Mouse (Mus musculus) small intestine, adult 2 months (tissue): ENCODE results near the gene Smtnl1. TPM values are rescaled to one million over a fixed set of nuclear protein-coding genes. Genes with fewer than 3 reads are reported as not detected.
A peak's percentile ranks its signal among the peaks of the same experiment; 100 is the strongest.

Source experiments
- H3K27ac ChIP-seq: fragments of 200-500 bp; 2 replicates; pipeline ENCODE4 v1.5.1; 2012; ENCODE audit warnings: low read depth, low read length, control low read depth, inconsistent platforms; ENCODE audit not compliant: insufficient read depth
- H3K27me3 ChIP-seq: fragments of 200-500 bp; 2 replicates; pipeline ENCODE4 v1.6.1; 2012; ENCODE audit warnings: mild to moderate bottlenecking, moderate library complexity, low read length, inconsistent platforms; ENCODE audit not compliant: control insufficient read depth, insufficient read depth
- H3K36me3 ChIP-seq: fragments of 200-500 bp; 2 replicates; pipeline ENCODE4 v1.6.1; 2012; ENCODE audit warnings: mild to moderate bottlenecking, low read length, control low read depth, inconsistent platforms; ENCODE audit not compliant: control insufficient read depth, insufficient read depth
- H3K4me1 ChIP-seq: fragments of 200-500 bp; 2 replicates; pipeline ENCODE4 v1.6.1; 2012; ENCODE audit warnings: low read length, inconsistent platforms, mixed read lengths; ENCODE audit not compliant: control insufficient read depth, insufficient read depth, insufficient read length
- H3K4me3 ChIP-seq: fragments of 200-500 bp; 2 replicates; pipeline ENCODE4 v1.5.1; 2012; ENCODE audit warnings: low read depth, mild to moderate bottlenecking, control low read depth, inconsistent platforms, low read length, moderate library complexity
- CTCF ChIP-seq: fragments of 200-500 bp; IDR thresholded peaks from 2 replicates; pipeline ENCODE4 v1.5.1; 2012; ENCODE audit warnings: low read depth, mild to moderate bottlenecking, control low read depth, inconsistent platforms, low read length, moderate library complexity, mixed read lengths; ENCODE audit not compliant: insufficient replicate concordance, insufficient read length; ENCODE audit errors: extremely low read depth
- POLR2A ChIP-seq: fragments of 200-500 bp; IDR thresholded peaks from 2 replicates; pipeline ENCODE4 v1.6.1; 2012; ENCODE audit warnings: low read depth, mild to moderate bottlenecking, control low read depth, inconsistent platforms, low read length, moderate library complexity
- WGBS: fragments of 180-500 bp; shearing (Covaris S2); methylation state at CpG from one replicate; pipeline ENCODE4 v1.1.7; 2018; 5-methylcytosine and 5-hydroxymethylcytosine counted together
- polyA plus RNA-seq: library from polyadenylated mRNA; depleted of rRNA; stranded (reverse); fragments of >200 nt; gene quantifications from 2 replicates; pipeline ENCODE4 v1.2.3, GENCODE M21; 2012; rRNA removed

The Smtnl1 gene
- polyA plus RNA-seq, 1 experiment: 0.06 TPM

GRCm38 (mm10) chr2:84761840-84762239 lies 60.6 kb downstream of the Smtnl1 start:
- Histone ChIP-seq H3K27me3 (no peaks in the 10 kb centered on the region), H3K4me3 (no peak overlapping the region), H3K36me3 (no peaks in the 10 kb centered on the region), H3K27ac (peak overlapping the region; percentile 53; the same call in 1 of the 2 replicates), H3K4me1 (peaks cover 9% of the 10 kb centered on the region; the same call in 1 of the 2 replicates)
- 47% methylated on average over 1 of the region's 1 CpGs for WGBS
- TF ChIP-seq POLR2A: no peak
- no peak for TF ChIP-seq CTCF

- H3K4me1 ChIP-seq: peaks cover 12% of the 10 kb centered on the region; the same call in 1 of the 2 replicates
- no peaks in the 10 kb centered on the region for H3K27me3 ChIP-seq
- no peaks in the 10 kb centered on the region for H3K36me3 ChIP-seq
- H3K4me3 ChIP-seq: no peak overlapping the region
- TF ChIP-seq POLR2A: no peak
- no peak for TF ChIP-seq CTCF
- no peak overlapping the region for H3K27ac ChIP-seq
- 67% methylated on average over 3 of the region's 3 CpGs for WGBS
These were observed 61.1 kb downstream of the Smtnl1 start for GRCm38 (mm10) chr2:84761309-84761708.

Other genes starting within 250 kb of the Smtnl1 start
- 29.0 and 80.2 TPM in 2 replicates for gene Ctnnd1, start 171.9 kb downstream of the Smtnl1 start, polyA plus RNA-seq
- not detected in 2 replicates for gene Btbd18, start 163.6 kb downstream of the Smtnl1 start, polyA plus RNA-seq
- 42.8 and 47.3 TPM in 2 replicates for gene Selenoh, start 151.9 kb downstream of the Smtnl1 start, polyA plus RNA-seq
- gene Gm28635, start 144.6 kb downstream of the Smtnl1 start, polyA plus RNA-seq: not detected in 2 replicates
- 2.7 and 5.1 TPM in 2 replicates for gene Med19, start 144.2 kb downstream of the Smtnl1 start, polyA plus RNA-seq
- 15.5 and 17.4 TPM in 2 replicates for gene Tmx2, start 143.5 kb downstream of the Smtnl1 start, polyA plus RNA-seq
- gene Zdhhc5, start 107.5 kb downstream of the Smtnl1 start, polyA plus RNA-seq: 23.2 and 46.1 TPM in 2 replicates
- gene Clp1, start 95.3 kb downstream of the Smtnl1 start, polyA plus RNA-seq: 4.3 and 11.4 TPM in 2 replicates
- 0.57 and 2.4 TPM in 2 replicates for gene Ypel4, start 88.6 kb downstream of the Smtnl1 start, polyA plus RNA-seq
- 0.18 and 0.25 TPM in 2 replicates for gene Gm19426, start 79.0 kb downstream of the Smtnl1 start, polyA plus RNA-seq
- gene Serping1, start 47.2 kb downstream of the Smtnl1 start, polyA plus RNA-seq: 66.5 and 97.6 TPM in 2 replicates
- gene Ube2l6, start 23.8 kb downstream of the Smtnl1 start, polyA plus RNA-seq: 28.6 and 85.7 TPM in 2 replicates
- 28.6 and 32.0 TPM in 2 replicates for gene Timm10, start 4.3 kb upstream of the Smtnl1 start, polyA plus RNA-seq
- gene Slc43a1, start 16.2 kb upstream of the Smtnl1 start, polyA plus RNA-seq: 1.8 and 4.4 TPM in 2 replicates
- 4.8 and 11.8 TPM in 2 replicates for gene Rtn4rl2, start 64.1 kb upstream of the Smtnl1 start, polyA plus RNA-seq
- gene Slc43a3, start 113.9 kb upstream of the Smtnl1 start, polyA plus RNA-seq: 14.4 and 31.1 TPM in 2 replicates
- 0.49 and 1.1 TPM in 2 replicates for gene Prg2, start 157.8 kb upstream of the Smtnl1 start, polyA plus RNA-seq
- not detected in 2 replicates for gene Prg3, start 165.6 kb upstream of the Smtnl1 start, polyA plus RNA-seq
- 27.0 and 47.2 TPM in 2 replicates for gene Ssrp1, start 214.6 kb upstream of the Smtnl1 start, polyA plus RNA-seq
- gene P2rx3, start 214.8 kb upstream of the Smtnl1 start, polyA plus RNA-seq: 0.16 and 0.17 TPM in 2 replicates
- gene Tnks1bp1, start 225.4 kb upstream of the Smtnl1 start, polyA plus RNA-seq: 29.6 and 36.9 TPM in 2 replicates